Mouse (Mus musculus): ENCODE results near the gene Frmpd4. TPM values are rescaled to one million over a fixed set of nuclear protein-coding genes. Genes with fewer than 3 reads are reported as not detected.

Gene Frmpd4
- polyA plus RNA-seq, 1 experiment from 2014 or later: 0.48 TPM

- H3K36me3 ChIP-seq: no peaks in the 10 kb centered on the region
- no peak overlapping the region for H3K4me2 ChIP-seq (replicated peaks)
- H3K4me1 ChIP-seq: no peaks in the 10 kb centered on the region
- H3K4me3 ChIP-seq: no peak overlapping the region
- H3K27ac ChIP-seq: no peak overlapping the region
- H3K9me3 ChIP-seq: no peaks in the 10 kb centered on the region
- 0 out of 2 replicates have a peak, but pooled peaks cover 6% of the 10 kb centered on the region for H3K27me3 ChIP-seq (replicated peaks)
- peak; percentile 71; the same call in 1 of the 2 replicates for ATAC-seq (ENCODE audit: low FRiP score, low read depth)
- H3K9ac ChIP-seq: no peak overlapping the region
- WGBS: 38% methylated on average over 11 of the region's 11 CpGs
Observed at GRCm38 (mm10) chrX:167497780-167498179, 1079.3 kb downstream of the Frmpd4 start.

- H3K4me1 ChIP-seq: no peaks in the 10 kb centered on the region
Observed at GRCm38 (mm10) chrX:167492265-167492664, 1084.8 kb downstream of the Frmpd4 start.

GRCm38 (mm10) chrX:167491589-167492207, 1085.3 kb downstream of the Frmpd4 start:
- Histone ChIP-seq H3K4me2 (replicated peaks) (no peak overlapping the region), H3K27ac (no peak overlapping the region), H3K27me3 (replicated peaks) (0 out of 2 replicates have a peak, but pooled peaks cover 6% of the 10 kb centered on the region), H3K36me3 (no peaks in the 10 kb centered on the region), H3K4me1 (no peaks in the 10 kb centered on the region), H3K4me3 (no peak overlapping the region), H3K9me3 (no peaks in the 10 kb centered on the region), H3K9ac (no peak overlapping the region)
- WGBS: 45% methylated on average over 1 of the region's 1 CpGs
- ATAC-seq (ENCODE audit: low FRiP score, low read depth): no peak

More at GRCm38 (mm10) chrX:167492265-167492664, 1084.8 kb downstream of the Frmpd4 start:
- H3K27me3 ChIP-seq (replicated peaks): 0 out of 2 replicates have a peak, but pooled peaks cover 6% of the 10 kb centered on the region
- no peak for ATAC-seq (ENCODE audit: low FRiP score, low read depth)
- 95% methylated on average over 1 of the region's 1 CpGs for WGBS
- no peak overlapping the region for H3K27ac ChIP-seq
- H3K36me3 ChIP-seq: no peaks in the 10 kb centered on the region
- H3K9ac ChIP-seq: no peak overlapping the region
- no peaks in the 10 kb centered on the region for H3K9me3 ChIP-seq
- H3K4me3 ChIP-seq: no peak overlapping the region
- H3K4me2 ChIP-seq (replicated peaks): no peak overlapping the region

GRCm38 (mm10) chrX:167483409-167484177, 1093.4 kb downstream of the Frmpd4 start:
- no peak for ATAC-seq (ENCODE audit: low FRiP score, low read depth)
- H3K4me2 ChIP-seq (replicated peaks): no peak overlapping the region
- no peaks in the 10 kb centered on the region for H3K36me3 ChIP-seq
- H3K9ac ChIP-seq: no peak overlapping the region
- no peaks in the 10 kb centered on the region for H3K27me3 ChIP-seq (replicated peaks)
- H3K27ac ChIP-seq: no peak overlapping the region
- no peaks in the 10 kb centered on the region for H3K9me3 ChIP-seq
- 37% methylated on average over 4 of the region's 4 CpGs for WGBS
- no peaks in the 10 kb centered on the region for H3K4me1 ChIP-seq
- H3K4me3 ChIP-seq: no peak overlapping the region

GRCm38 (mm10) chrX:167477636-167478035, 1099.4 kb downstream of the Frmpd4 start:
- H3K27me3 ChIP-seq (replicated peaks): no peaks in the 10 kb centered on the region
- H3K27ac ChIP-seq: no peak overlapping the region
- H3K36me3 ChIP-seq: no peaks in the 10 kb centered on the region
- no peak overlapping the region for H3K9ac ChIP-seq
- ATAC-seq (ENCODE audit: low FRiP score, low read depth): no peak
- WGBS: 86% methylated on average over 6 of the region's 6 CpGs
- no peaks in the 10 kb centered on the region for H3K9me3 ChIP-seq
- H3K4me1 ChIP-seq: no peaks in the 10 kb centered on the region
- no peak overlapping the region for H3K4me2 ChIP-seq (replicated peaks)
- H3K4me3 ChIP-seq: no peak overlapping the region

- no peak overlapping the region for H3K27ac ChIP-seq
- no peaks in the 10 kb centered on the region for H3K9me3 ChIP-seq
- no peaks in the 10 kb centered on the region for H3K4me1 ChIP-seq
- no peaks in the 10 kb centered on the region for H3K27me3 ChIP-seq (replicated peaks)
- no peak for ATAC-seq (ENCODE audit: low FRiP score, low read depth)
- no peak overlapping the region for H3K9ac ChIP-seq
- no peaks in the 10 kb centered on the region for H3K36me3 ChIP-seq
- H3K4me2 ChIP-seq (replicated peaks): no peak overlapping the region
- H3K4me3 ChIP-seq: no peak overlapping the region
Observed at GRCm38 (mm10) chrX:167434883-167435282, 1142.1 kb downstream of the Frmpd4 start.

- no peak overlapping the region for H3K4me3 ChIP-seq
- no peaks in the 10 kb centered on the region for H3K27me3 ChIP-seq (replicated peaks)
- H3K4me2 ChIP-seq (replicated peaks): no peak overlapping the region
- H3K9ac ChIP-seq: no peak overlapping the region
- ATAC-seq (ENCODE audit: low FRiP score, low read depth): no peak
- 67% methylated on average over 2 of the region's 2 CpGs for WGBS
- no peaks in the 10 kb centered on the region for H3K36me3 ChIP-seq
- no peaks in the 10 kb centered on the region for H3K4me1 ChIP-seq
- no peak overlapping the region for H3K27ac ChIP-seq
- H3K9me3 ChIP-seq: no peaks in the 10 kb centered on the region
Observed at GRCm38 (mm10) chrX:167433950-167434349, 1143.1 kb downstream of the Frmpd4 start.

Other genes starting within 250 kb of the Frmpd4 start
- gene Msl3, start 96.7 kb upstream of the Frmpd4 start, polyA plus RNA-seq (2016; fragmentation: Nextera tagmentation; extraction: Ambion mirVana): 24.1 and 26.1 TPM in 2 replicates
- gene Arhgap6, start 217.9 kb upstream of the Frmpd4 start, polyA plus RNA-seq (2016; fragmentation: Nextera tagmentation; extraction: Ambion mirVana): 1.2 and 1.3 TPM in 2 replicates